Mouse (Mus musculus) embryonic fibroblast, embryonic 13.5 days (primary cell): ENCODE results near the gene Mtrf1l. TPM values are rescaled to one million over a fixed set of nuclear protein-coding genes. Genes with fewer than 3 reads are reported as not detected.

Source experiments
- H3K27ac ChIP-seq: 2 replicates; pipeline ENCODE4 v1.5.1; 2012; ENCODE audit warnings: low read length, control low read depth, inconsistent platforms; ENCODE audit not compliant: insufficient read depth
- H3K4me1 ChIP-seq: 2 replicates; pipeline ENCODE4 v1.6.1; 2011; ENCODE audit warnings: low read length; ENCODE audit not compliant: control insufficient read depth, insufficient read depth
- H3K4me3 ChIP-seq: 2 replicates; pipeline ENCODE4 v1.5.1; 2011; ENCODE audit warnings: mild to moderate bottlenecking, control low read depth, low read length; ENCODE audit not compliant: insufficient read depth
- CTCF ChIP-seq: IDR thresholded peaks from 2 replicates; pipeline ENCODE4 v1.5.1; 2011; ENCODE audit warnings: mild to moderate bottlenecking, control low read depth, low read length, moderate library complexity, borderline replicate concordance; ENCODE audit not compliant: insufficient read depth
- POLR2A ChIP-seq: IDR thresholded peaks from 2 replicates; pipeline ENCODE4 v1.6.1; 2011; ENCODE audit warnings: low read depth, mild to moderate bottlenecking, control low read depth, low read length, moderate library complexity
- polyA plus RNA-seq: library from polyadenylated mRNA; stranded (reverse); fragments of >200 nt; gene quantifications from 2 replicates; pipeline ENCODE4 v1.2.4, GENCODE M21; 2011; ENCODE audit warnings: low read depth; ENCODE audit not compliant: missing spikeins, insufficient read length

Mtrf1l gene
- polyA plus RNA-seq: 11.6 and 15.3 TPM in 2 replicates

DNA sequence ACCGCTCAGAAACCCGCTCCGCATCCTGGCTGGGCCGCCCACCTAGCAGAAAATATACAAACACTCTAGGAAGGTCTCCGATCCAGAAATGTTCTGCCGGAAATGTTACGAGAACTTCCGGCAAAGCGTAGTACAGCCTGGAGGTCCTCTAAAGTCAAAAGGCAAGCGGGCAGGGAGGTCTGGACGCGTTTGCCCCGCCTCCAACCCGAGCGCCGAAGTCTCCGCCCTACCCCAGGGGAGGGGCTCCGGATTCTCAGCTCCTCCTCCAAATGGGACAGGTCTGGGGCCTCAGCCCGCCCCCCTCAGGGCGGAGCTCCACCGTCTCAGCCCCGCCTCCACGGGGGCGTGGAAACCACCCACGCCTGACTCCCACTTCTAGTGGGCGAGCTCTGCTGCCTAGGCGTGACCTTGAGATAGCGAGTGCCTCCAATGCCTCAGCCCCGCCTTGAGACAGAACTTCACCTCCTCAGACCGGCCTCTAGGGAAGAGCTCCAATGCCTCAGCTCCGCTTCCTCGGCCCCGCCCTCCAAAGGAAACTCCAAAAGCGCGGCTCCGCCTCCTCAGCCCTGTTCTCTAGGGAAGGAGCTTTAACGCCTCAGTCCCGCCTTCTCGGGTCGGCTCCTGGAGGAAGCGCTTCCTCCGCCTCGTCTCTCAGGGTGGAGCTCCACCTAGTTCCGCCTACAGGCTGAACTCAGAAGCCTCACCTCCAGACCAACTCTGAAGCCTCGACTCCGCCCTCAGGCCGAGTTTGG lies at the start of gene Mtrf1l:
Mtrf1l (minus strand) TSS at position 171 of the 752 bp plus-strand sequence.
- H3K4me3 ChIP-seq: peak within 1 kb of the TSS; percentile 77
- H3K27ac ChIP-seq: peak within 1 kb of the TSS; percentile 50
- TF ChIP-seq POLR2A (peak; percentile 70), CTCF (no peak)
- peaks cover 6% of the 10 kb centered on the region; the same call in 1 of the 2 replicates for H3K4me1 ChIP-seq

DNA sequence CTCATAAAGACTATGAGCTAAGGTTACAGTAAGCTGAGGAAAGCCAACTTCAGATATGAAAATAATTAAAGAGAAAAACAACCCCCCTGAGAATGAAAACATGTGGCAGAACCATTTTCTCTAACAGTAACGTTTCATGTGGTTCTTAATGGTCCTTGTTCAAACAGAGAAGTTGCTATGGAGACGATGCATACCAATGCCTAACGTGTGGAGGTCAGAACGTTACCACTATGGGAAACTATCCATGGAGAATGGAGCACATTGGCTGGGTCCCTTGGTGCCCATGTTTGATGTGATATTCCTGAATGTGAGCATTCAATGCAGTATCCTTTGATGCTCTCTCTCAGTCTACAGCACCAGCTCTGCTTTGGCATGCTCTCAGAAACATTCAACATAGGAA lies 47.4 kb upstream of the Mtrf1l start:
- TF ChIP-seq CTCF: no peak
- TF ChIP-seq POLR2A: no peak
- peaks cover 3% of the 10 kb centered on the region; the same call in 1 of the 2 replicates for H3K4me1 ChIP-seq
- H3K4me3 ChIP-seq: no peak overlapping the region
- H3K27ac ChIP-seq: no peak overlapping the region

DNA sequence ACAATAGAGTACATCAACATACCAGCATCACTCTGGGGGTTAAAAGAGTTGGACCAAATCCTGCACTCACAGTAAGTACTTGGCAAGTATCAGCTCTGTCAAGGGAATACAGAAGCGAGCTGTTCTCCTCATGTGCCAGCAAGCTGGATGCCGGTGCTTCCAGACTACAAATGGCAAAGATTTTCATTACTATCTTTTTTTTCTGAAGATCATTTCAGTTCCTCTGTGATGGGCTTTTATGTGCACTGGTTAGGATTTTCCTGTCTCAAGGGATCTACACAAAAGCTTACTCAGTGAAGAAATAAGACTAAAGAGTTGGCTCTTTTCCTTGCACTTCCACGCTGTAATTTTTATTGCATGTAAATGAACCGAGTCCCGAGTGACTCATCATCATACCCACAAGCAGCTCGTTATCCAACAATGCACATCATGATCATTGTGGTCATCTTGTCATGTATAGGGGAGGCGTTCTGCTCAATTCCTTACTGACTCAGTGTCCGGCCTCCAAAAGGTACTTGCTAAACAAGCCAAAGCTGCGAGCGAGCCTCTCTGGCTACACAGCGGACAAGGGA lies 44.4 kb upstream of the Mtrf1l start:
- no peak for TF ChIP-seq POLR2A
- no peak for TF ChIP-seq CTCF
- peak overlapping the region; percentile 75 for H3K27ac ChIP-seq
- H3K4me1 ChIP-seq: peaks cover 3% of the 10 kb centered on the region; the same call in 1 of the 2 replicates
- H3K4me3 ChIP-seq: no peak overlapping the region

DNA sequence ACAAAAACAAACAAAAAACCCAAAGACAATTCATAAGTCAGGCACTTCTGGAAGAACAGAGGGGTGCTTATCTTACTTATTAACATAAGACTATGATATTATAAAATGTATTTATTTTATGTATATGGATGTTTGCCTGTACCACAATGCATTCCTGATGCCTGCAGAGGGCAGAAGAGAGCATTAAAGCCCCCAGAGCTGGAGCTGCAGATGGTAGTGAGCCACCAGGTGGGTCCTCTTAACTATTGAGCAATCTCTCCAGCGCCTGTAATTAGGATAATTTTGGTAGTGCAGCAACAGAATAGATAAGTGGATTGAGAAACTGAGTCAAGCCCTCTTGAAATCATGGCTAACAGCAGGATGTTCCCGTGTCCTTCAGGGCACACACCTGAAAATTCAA lies 42.3 kb upstream of the Mtrf1l start:
- no peak overlapping the region for H3K27ac ChIP-seq
- TF ChIP-seq POLR2A: no peak
- TF ChIP-seq CTCF: no peak
- H3K4me3 ChIP-seq: no peak overlapping the region
- H3K4me1 ChIP-seq: peaks cover 3% of the 10 kb centered on the region; the same call in 1 of the 2 replicates

DNA sequence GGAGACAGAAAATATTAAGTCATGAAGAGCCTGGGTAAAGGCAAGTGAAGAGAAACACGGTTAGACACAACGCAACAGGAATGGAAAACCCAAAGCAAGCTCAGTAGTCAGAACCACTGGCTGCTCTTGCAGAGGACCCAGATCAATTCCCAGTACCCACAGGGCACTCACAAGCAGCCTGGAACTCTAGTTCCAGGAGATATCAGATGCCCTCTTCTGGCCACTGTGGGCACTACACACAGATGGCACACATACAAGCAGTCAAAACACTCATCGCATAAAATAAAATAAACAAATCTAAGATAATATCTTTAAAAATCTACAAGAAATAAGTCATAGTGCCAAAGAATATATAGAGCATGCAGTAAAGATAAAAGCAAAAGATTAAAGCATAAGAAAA lies 39.0 kb upstream of the Mtrf1l start:
- Histone ChIP-seq H3K4me3 (no peak overlapping the region), H3K4me1 (peaks cover 2% of the 10 kb centered on the region; the same call in 1 of the 2 replicates), H3K27ac (no peak overlapping the region)
- TF ChIP-seq CTCF (no peak), POLR2A (no peak)

DNA sequence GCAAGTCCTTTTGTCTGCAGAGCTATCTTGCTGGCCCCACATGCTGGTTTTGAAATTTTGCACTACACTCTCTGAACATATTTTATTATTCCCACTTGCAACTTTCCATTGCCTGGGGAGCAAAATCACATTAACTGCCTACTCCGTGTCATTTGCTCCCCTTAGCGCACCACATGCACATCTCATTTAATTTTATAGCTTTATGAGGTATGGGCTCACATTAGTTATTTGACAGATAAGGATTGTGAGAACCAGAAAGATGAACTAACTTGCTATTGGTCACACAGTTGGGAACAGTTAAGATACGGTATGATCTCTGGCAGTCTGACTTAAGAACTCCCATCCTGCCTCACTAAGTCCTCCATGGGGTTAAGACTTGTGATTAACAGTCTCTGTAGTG lies 37.1 kb upstream of the Mtrf1l start:
- no peak for TF ChIP-seq POLR2A
- TF ChIP-seq CTCF: no peak
- H3K4me1 ChIP-seq: no peaks in the 10 kb centered on the region
- no peak overlapping the region for H3K27ac ChIP-seq
- H3K4me3 ChIP-seq: no peak overlapping the region

DNA sequence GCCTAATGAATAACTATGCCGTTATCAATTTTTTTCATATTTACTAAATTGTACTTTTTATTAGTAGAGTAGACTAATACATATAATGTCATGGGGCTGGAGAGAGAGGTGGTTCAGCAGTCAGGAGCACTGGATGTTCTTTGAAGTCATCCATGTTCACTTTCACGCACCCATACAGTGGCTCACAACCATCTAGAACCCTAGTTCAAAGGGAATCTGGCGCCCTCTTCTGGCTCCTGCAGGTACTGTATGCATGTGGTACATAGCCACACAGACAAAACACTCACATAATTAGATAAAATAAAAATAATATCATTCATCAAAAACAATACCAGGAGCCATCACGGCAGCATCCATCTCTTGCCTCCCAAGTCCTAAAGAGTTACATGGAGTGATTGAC lies 36.0 kb upstream of the Mtrf1l start:
- Histone ChIP-seq H3K4me3 (no peak overlapping the region), H3K27ac (no peak overlapping the region), H3K4me1 (no peaks in the 10 kb centered on the region)
- no peak for TF ChIP-seq CTCF
- TF ChIP-seq POLR2A: no peak

DNA sequence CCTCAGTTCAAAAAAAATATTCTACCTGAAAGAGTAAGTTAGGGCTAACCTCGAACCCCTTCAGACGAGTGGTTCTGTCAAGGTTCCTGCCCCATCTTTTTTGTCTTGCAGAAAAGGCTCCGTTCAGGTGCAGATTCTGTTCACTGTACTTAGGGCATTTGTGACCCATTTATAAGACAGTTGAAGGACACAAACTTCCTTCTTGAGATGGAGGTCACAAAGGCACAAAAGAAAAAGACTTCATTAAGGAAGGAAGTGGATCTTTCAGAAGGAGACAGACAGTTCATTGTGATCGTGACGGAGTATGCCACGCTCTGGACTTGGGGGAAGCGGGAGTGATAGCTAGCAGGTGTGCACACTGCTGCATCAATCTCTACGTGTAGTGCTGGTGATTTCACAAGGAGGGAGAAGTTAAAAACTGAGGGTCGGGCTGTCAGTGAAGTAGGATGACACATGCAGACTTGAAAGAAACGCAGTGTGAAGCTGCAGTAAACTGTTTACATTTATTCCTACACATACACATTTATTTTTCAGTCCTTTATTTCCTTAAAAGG lies 34.4 kb upstream of the Mtrf1l start:
- TF ChIP-seq POLR2A (no peak), CTCF (no peak)
- no peaks in the 10 kb centered on the region; the same call in 1 of the 2 replicates for H3K4me1 ChIP-seq
- no peak overlapping the region for H3K4me3 ChIP-seq
- H3K27ac ChIP-seq: no peak overlapping the region

DNA sequence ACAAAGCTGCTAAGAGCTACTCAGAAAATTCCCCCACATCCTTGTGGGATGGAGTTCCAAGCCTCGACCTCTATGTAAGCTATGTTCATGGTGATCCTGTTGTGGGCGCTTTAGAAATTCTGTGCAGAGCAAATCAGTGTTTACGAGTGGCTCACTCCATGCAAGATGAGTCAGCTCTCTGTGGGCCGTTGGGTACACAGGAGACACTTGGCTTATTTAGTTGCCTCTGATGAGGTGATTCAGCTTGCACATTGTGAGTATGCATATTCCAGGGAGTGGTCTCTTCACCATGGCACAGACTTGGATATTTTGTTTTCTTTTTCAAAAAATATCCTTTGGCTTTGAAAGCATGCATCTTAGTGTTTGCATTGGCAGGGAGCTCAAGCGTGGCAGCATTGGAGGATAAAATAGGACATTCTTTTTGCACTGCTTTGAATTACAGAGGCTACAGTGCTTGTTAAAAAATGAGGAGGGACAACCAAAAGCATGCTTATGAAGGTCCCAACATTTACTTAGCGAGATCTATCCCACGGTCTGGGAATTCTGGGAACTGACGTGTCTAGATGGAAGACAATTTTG lies 29.7 kb upstream of the Mtrf1l start:
- Histone ChIP-seq H3K27ac (peak overlapping the region; percentile 93), H3K4me3 (no peak overlapping the region), H3K4me1 (no peaks in the 10 kb centered on the region; the same call in none of the 2 replicates)
- TF ChIP-seq POLR2A (no peak), CTCF (no peak)
